Mouse (Mus musculus): ENCODE data around the gene Ldhal6b.

DNA sequence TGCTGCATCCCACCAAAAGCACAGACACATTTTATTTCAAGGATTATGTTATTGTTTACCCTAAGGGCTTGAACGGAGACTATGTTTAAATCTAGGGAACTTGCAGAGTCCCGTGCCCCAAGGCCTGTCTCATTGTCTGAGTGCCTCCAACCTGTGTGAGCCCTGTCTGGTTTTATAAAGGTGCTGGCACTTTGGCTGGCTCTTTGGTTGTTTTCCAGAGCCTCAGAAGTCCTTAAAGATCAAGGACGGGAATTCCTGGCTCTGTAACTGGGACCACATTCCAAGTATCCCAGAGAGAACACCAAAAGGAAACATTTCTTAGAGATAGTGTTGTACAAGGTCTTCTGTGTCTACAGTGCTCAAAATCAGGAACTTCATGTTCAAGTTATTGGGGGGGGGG is 24.7 kb upstream of the Ldhal6b start:
- TF ChIP-seq CTCF (IDR thresholded peaks at IDR 0.05; ENCODE audit: control insufficient read depth, insufficient read depth, insufficient read length): no peak
- no peak for TF ChIP-seq USF1 (IDR thresholded peaks at IDR 0.05; ENCODE audit: low read depth)
- no peak for TF ChIP-seq MYOG (IDR thresholded peaks at IDR 0.05; ENCODE audit: control insufficient read depth, extremely low read depth, insufficient read length)
- no peak for TF ChIP-seq MAX (IDR thresholded peaks at IDR 0.05)
